Mouse (Mus musculus): ENCODE results near the gene Pgm1. TPM values are rescaled to one million over a fixed set of nuclear protein-coding genes. Genes with fewer than 3 reads are reported as not detected.

The Pgm1 gene
- polyA plus RNA-seq, 1 experiment = 6.2 TPM

DNA sequence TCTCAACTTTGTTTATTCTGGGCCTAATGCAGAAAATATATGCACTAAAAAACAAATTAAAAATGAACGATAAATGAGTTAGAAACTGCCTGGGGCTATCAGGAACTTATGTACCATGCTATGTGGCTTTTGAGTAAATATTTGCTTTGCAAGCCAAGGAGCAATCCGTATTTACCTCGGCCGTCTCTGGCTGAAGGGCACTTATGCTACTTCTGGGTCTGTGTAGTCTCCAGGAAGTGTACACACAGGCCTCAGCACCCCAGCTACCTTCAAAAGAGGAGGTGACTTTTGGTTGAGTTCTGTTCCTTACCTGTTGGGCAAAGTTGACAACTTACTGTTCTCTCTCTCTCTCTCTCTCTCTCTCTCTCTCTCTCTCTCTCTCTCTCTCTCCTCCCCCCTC, 104.7 kb downstream of the Pgm1 start:
- Histone ChIP-seq H3K4me1 (ENCODE audit: control insufficient read depth, insufficient read depth, low read length) (peaks cover 4% of the 10 kb centered on the region), H3K36me3 (ENCODE audit: control insufficient read depth, insufficient read depth, low read length) (no peaks in the 10 kb centered on the region), H3K27me3 (ENCODE audit: control insufficient read depth, insufficient read depth, low read length) (no peaks in the 10 kb centered on the region), H3K27ac (ENCODE audit: control insufficient read depth, insufficient read depth, low read depth, low read length) (no peak overlapping the region), H3K4me3 (ENCODE audit: control insufficient read depth, low read depth, low read length) (no peak overlapping the region)
- TF ChIP-seq CTCF (IDR thresholded peaks at IDR 0.05; ENCODE audit: control insufficient read depth, insufficient read depth, insufficient replicate concordance, low read depth, low read length) = no peak
- TF ChIP-seq POLR2A (IDR thresholded peaks at IDR 0.05; ENCODE audit: control insufficient read depth, low read depth, low read length) = no peak

DNA sequence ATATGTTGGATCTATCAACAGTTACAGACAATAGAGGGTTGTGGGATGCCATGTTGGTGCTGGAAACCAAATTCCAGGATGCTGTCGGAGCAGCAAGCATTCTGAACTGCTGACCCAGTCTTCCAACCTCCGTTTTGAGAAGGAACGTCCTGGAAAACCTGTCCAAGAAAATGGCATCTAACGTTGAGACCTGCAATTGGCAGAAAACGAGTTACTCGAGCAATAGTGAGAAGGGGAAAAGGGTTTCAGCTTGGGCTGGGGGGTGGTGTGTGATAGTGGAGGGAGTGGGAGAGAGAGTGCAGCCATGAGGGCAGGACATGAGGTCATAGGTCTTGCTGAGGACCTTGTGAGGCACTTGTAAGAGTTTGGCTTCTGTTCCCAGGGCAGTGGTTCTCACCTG, 105.8 kb downstream of the Pgm1 start:
- H3K36me3 ChIP-seq (ENCODE audit: control insufficient read depth, insufficient read depth, low read length) = no peaks in the 10 kb centered on the region
- H3K27me3 ChIP-seq (ENCODE audit: control insufficient read depth, insufficient read depth, low read length) = no peaks in the 10 kb centered on the region
- H3K4me1 ChIP-seq (ENCODE audit: control insufficient read depth, insufficient read depth, low read length) = peaks cover 4% of the 10 kb centered on the region
- H3K27ac ChIP-seq (ENCODE audit: control insufficient read depth, insufficient read depth, low read depth, low read length) = no peak overlapping the region
- no peak for TF ChIP-seq CTCF (IDR thresholded peaks at IDR 0.05; ENCODE audit: control insufficient read depth, insufficient read depth, insufficient replicate concordance, low read depth, low read length)
- no peak for TF ChIP-seq POLR2A (IDR thresholded peaks at IDR 0.05; ENCODE audit: control insufficient read depth, low read depth, low read length)
- no peak overlapping the region for H3K4me3 ChIP-seq (ENCODE audit: control insufficient read depth, low read depth, low read length)

DNA sequence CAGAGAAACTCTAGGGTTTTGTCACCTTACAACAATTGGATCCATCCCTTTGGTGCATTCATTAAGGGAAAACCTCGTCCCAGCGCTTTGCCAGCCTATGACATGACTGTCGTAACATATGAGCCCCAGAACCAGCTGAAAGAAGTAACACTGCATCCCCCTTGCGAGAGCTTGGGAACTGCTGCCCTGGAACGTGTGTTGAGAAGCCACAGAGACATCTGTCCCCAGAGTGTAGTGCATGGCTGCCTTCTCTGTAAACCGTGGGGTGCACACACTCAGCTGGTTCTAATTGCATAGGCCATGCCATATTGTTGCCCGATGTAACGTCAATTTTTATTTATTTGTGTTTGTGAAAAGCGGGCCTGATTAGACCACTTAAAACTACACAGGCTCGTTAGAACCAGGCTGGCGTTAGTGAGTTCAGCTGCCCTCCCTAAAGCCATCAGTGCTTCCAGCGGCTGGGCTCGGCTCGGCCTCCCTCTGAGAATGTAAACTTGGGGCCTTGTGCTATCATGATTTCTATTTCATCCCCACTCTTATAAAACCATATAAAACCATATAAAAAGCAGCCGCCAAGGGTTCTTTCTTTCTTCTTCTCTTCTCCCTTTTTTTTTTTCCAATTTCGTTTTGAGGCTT, 106.8 kb downstream of the Pgm1 start:
- TF ChIP-seq CTCF (IDR thresholded peaks at IDR 0.05; ENCODE audit: control insufficient read depth, insufficient read depth, insufficient replicate concordance, low read depth, low read length) = no peak
- no peak for TF ChIP-seq POLR2A (IDR thresholded peaks at IDR 0.05; ENCODE audit: control insufficient read depth, low read depth, low read length)
- no peak overlapping the region for H3K27ac ChIP-seq (ENCODE audit: control insufficient read depth, insufficient read depth, low read depth, low read length)
- H3K4me1 ChIP-seq (ENCODE audit: control insufficient read depth, insufficient read depth, low read length) = peaks cover 4% of the 10 kb centered on the region
- no peaks in the 10 kb centered on the region for H3K27me3 ChIP-seq (ENCODE audit: control insufficient read depth, insufficient read depth, low read length)
- H3K36me3 ChIP-seq (ENCODE audit: control insufficient read depth, insufficient read depth, low read length) = no peaks in the 10 kb centered on the region
- no peak overlapping the region for H3K4me3 ChIP-seq (ENCODE audit: control insufficient read depth, low read depth, low read length)

Other genes starting within 250 kb of the Pgm1 start
- gene Alg6, start 213.8 kb upstream of the Pgm1 start, polyA plus RNA-seq (2012; rRNA removed) = 2.2 and 2.6 TPM in 2 replicates
- gene Efcab7, start 100.2 kb upstream of the Pgm1 start, polyA plus RNA-seq (2012; rRNA removed) = 20.1 and 24.9 TPM in 2 replicates
- 7.6 TPM in 2 replicates for gene Itgb3bp, start 399 bp downstream of the Pgm1 start, polyA plus RNA-seq (2012; rRNA removed)
- gene Ror1, start 166.4 kb downstream of the Pgm1 start, polyA plus RNA-seq (2012; rRNA removed) = 0.12 and 0.28 TPM in 2 replicates